In genomic region chr1:37407228-37407627, GRCm38 (mm10) we compare ENCODE assay signal across 31 mouse cellular contexts.
"Had no signal": no experiment of that assay in that cellular context is flagged by ENCODE, and none has a peak within 500 bp of the region (broad histone marks: within the 10 kb centered on the region; RNA-seq: fewer than 3 reads in every experiment).

No protein-coding gene starts in this region.

- H3K36me3 ChIP-seq: heart, embryonic 15.5 days; hindbrain, embryonic 10.5 days; intestine, embryonic 15.5 days; kidney, embryonic 15.5 days had no signal

- H3K9me3 ChIP-seq: heart, embryonic 12.5 days; heart, embryonic 13.5 days; heart, embryonic 15.5 days; hindbrain, embryonic 10.5 days; hindbrain, embryonic 12.5 days; hindbrain, embryonic 13.5 days; hindbrain, embryonic 15.5 days; intestine, embryonic 15.5 days; kidney, embryonic 15.5 days had no signal

- H3K4me2 ChIP-seq: heart, embryonic 11.5 days; heart, embryonic 12.5 days; heart, embryonic 13.5 days; heart, embryonic 15.5 days; hindbrain, embryonic 12.5 days; hindbrain, embryonic 13.5 days; hindbrain, embryonic 14.5 days; hindbrain, embryonic 15.5 days; intestine, embryonic 15.5 days; kidney, embryonic 15.5 days had no signal

- H3K27me3 ChIP-seq: heart, embryonic 12.5 days; heart, embryonic 13.5 days; heart, embryonic 15.5 days; hindbrain, embryonic 12.5 days; hindbrain, embryonic 13.5 days; hindbrain, embryonic 15.5 days; intestine, embryonic 15.5 days; kidney, embryonic 15.5 days had no signal

- H3K4me1 ChIP-seq: hindbrain, embryonic 12.5 days; hindbrain, embryonic 13.5 days; hindbrain, embryonic 15.5 days; intestine, embryonic 15.5 days; kidney, embryonic 15.5 days had no signal

- H3K27ac ChIP-seq: heart, embryonic 13.5 days; heart, embryonic 15.5 days; hindbrain, embryonic 10.5 days; hindbrain, embryonic 12.5 days; hindbrain, embryonic 13.5 days; hindbrain, embryonic 14.5 days; hindbrain, embryonic 15.5 days; hindbrain, postnatal 0 days; intestine, embryonic 15.5 days; kidney, embryonic 15.5 days; kidney, postnatal 0 days; layer of hippocampus, adult 2 months; left cerebral cortex, adult 2 months had no signal

- H3K9ac ChIP-seq: heart, embryonic 12.5 days; heart, embryonic 13.5 days; heart, embryonic 15.5 days; hindbrain, embryonic 12.5 days; hindbrain, embryonic 13.5 days; hindbrain, embryonic 14.5 days; hindbrain, embryonic 15.5 days; intestine, embryonic 15.5 days; kidney, embryonic 15.5 days had no signal

- DNase-seq: heart, postnatal 10 days; heart, postnatal 14 days; heart, postnatal 36 days; heart, postnatal 4 days; kidney, adult 11 months; kidney, adult 18-20 months; kidney, adult 2 months; kidney, adult 8-10 months; kidney, adult 9 months; kidney, postnatal 10 days; kidney, postnatal 14 days; kidney, postnatal 25 days; kidney, postnatal 36 days; kidney, postnatal 4 days; layer of hippocampus, adult 9-11 months; layer of hippocampus, postnatal 36 days had no signal

- H3K4me3 ChIP-seq: heart, embryonic 12.5 days; heart, embryonic 13.5 days; heart, embryonic 15.5 days; hindbrain, embryonic 10.5 days; hindbrain, embryonic 12.5 days; hindbrain, embryonic 13.5 days; hindbrain, embryonic 15.5 days; intestine, embryonic 15.5 days; kidney, embryonic 15.5 days; layer of hippocampus, adult 2 months; left cerebral cortex, adult 2 months had no signal
